Mouse (Mus musculus) heart, postnatal 0 days (tissue): ENCODE measurements at regions not wholly inside any gene's neighbourhood (a gene's known extent, or its start where the extent isn't known, plus 50 kb on each side); places are given as distances from the start of the nearest gene placed in this dataset.
A peak's percentile ranks its signal among the peaks of the same experiment; 100 is the strongest.

ENCODE experiments used
- ATAC-seq: fragments of 200-750 bp; cut with Nextera tagmentation; 2 replicates; pipeline ENCODE4 v1.8.0; 2017; ENCODE audit warnings: low read depth, moderate number of reproducible peaks, moderate library complexity; ENCODE audit not compliant: insufficient read depth
- DNase-seq: peaks from one replicate; pipeline ENCODE4 v3.0.0-alpha.2; 2016; ENCODE audit warnings: low spot score
- H3K27ac ChIP-seq: fragments of 300-500 bp; sonication (generic); 2 replicates; pipeline ENCODE4 v1.5.1; 2014; ENCODE audit warnings: low read depth, mild to moderate bottlenecking
- H3K27me3 ChIP-seq: fragments of 300-500 bp; sonication (generic); 2 replicates; pipeline ENCODE4 v1.6.1; 2014; ENCODE audit warnings: low read length, mixed read lengths; ENCODE audit not compliant: control insufficient read depth, insufficient read depth
- H3K36me3 ChIP-seq: fragments of 300-500 bp; sonication (generic); replicated peaks from 2 replicates; pipeline ENCODE4 v1.6.1; 2014; ENCODE audit warnings: low read length, mixed read lengths; ENCODE audit not compliant: control insufficient read depth, insufficient read depth
- H3K4me1 ChIP-seq: fragments of 300-500 bp; sonication (generic); 2 replicates; pipeline ENCODE4 v1.6.1; 2014; ENCODE audit warnings: antibody characterized with exemption; ENCODE audit not compliant: control insufficient read depth, insufficient read depth
- H3K4me2 ChIP-seq: fragments of 300-500 bp; sonication (generic); 2 replicates; pipeline ENCODE4 v1.6.1; 2014; ENCODE audit warnings: low read depth, mild to moderate bottlenecking, low read length, moderate library complexity
- H3K4me3 ChIP-seq: fragments of 300-500 bp; sonication (generic); 2 replicates; pipeline ENCODE4 v1.5.1; 2014; ENCODE audit warnings: low read depth, low read length
- H3K9ac ChIP-seq: fragments of 300-500 bp; sonication (generic); replicated peaks from 2 replicates; pipeline ENCODE4 v1.6.1; 2014; ENCODE audit warnings: low read depth, low read length, mixed read lengths
- H3K9me3 ChIP-seq: fragments of 300-500 bp; sonication (generic); replicated peaks from 2 replicates; pipeline ENCODE4 v1.6.1; 2016; ENCODE audit warnings: low read length; ENCODE audit not compliant: control insufficient read depth
- CTCF ChIP-seq: IDR thresholded peaks from 2 replicates; pipeline ENCODE4 v1.5.1; 2016; ENCODE audit warnings: antibody characterized with exemption, control low read depth, low read depth
- EP300 ChIP-seq: IDR thresholded peaks from 2 replicates; pipeline ENCODE4 v1.6.1; 2016; ENCODE audit warnings: antibody characterized with exemption, low read depth
- WGBS: fragments of 180-500 bp; shearing (Covaris S2); extraction: QIAGEN DNeasy Blood & Tissue Kit; methylation state at CpG from one replicate; pipeline ENCODE4 v1.1.7; 2014; 5-methylcytosine and 5-hydroxymethylcytosine counted together

- Histone ChIP-seq H3K4me2 (no peak overlapping the region), H3K4me3 (no peak overlapping the region), H3K27me3 (no peaks in the 10 kb centered on the region), H3K9me3 (no peaks in the 10 kb centered on the region), H3K9ac (no peak overlapping the region), H3K27ac (no peak overlapping the region), H3K36me3 (no peaks in the 10 kb centered on the region), H3K4me1 (no peaks in the 10 kb centered on the region)
- WGBS, result 58% methylated on average over 3 of the region's 3 CpGs
- TF ChIP-seq CTCF (no peak), EP300 (no peak)
- ATAC-seq (no peak), DNase-seq (no peak)
These were observed 466.2 kb downstream of the Pabpc4l start for GRCm38 (mm10) chr3:45981851-45982250.

DNA sequence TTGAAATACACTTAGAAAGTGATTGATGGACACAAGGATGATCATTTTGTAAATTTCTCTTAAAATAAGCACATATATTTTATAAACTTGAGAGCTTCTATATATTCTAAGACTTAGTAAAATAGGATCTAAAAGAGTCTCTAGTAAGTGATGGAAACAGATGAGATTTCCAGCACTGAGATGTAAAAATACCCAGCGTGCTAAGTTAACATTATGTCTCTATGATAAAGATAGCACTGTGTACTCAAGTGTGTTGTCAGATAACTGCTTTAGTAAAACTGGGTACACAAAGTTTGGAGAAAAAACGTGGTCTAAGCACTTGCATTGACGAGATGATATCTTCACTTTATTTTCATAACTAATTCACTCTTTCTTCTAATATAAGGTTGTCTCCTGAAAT lies 479.4 kb downstream of the Pabpc4l start:
- no peak for TF ChIP-seq CTCF
- no peak for TF ChIP-seq EP300
- Histone ChIP-seq H3K9me3 (no peaks in the 10 kb centered on the region), H3K4me3 (no peak overlapping the region), H3K4me2 (no peak overlapping the region), H3K36me3 (no peaks in the 10 kb centered on the region), H3K4me1 (no peaks in the 10 kb centered on the region), H3K27me3 (no peaks in the 10 kb centered on the region), H3K27ac (no peak overlapping the region), H3K9ac (no peak overlapping the region)
- WGBS, result 50% methylated on average over 3 of the region's 3 CpGs
- ATAC-seq (no peak), DNase-seq (no peak)

- Histone ChIP-seq H3K27ac (no peak overlapping the region), H3K4me1 (no peaks in the 10 kb centered on the region), H3K4me3 (no peak overlapping the region), H3K9me3 (no peaks in the 10 kb centered on the region), H3K9ac (no peak overlapping the region), H3K36me3 (no peaks in the 10 kb centered on the region), H3K27me3 (no peaks in the 10 kb centered on the region), H3K4me2 (no peak overlapping the region)
- TF ChIP-seq EP300 (no peak), CTCF (no peak)
- ATAC-seq (no peak), DNase-seq (no peak)
- 77% methylated on average over 1 of the region's 1 CpGs for WGBS
These were observed 513.6 kb downstream of the Pabpc4l start for GRCm38 (mm10) chr3:45934435-45934834.

GRCm38 (mm10) chr3:45924338-45924737 lies 523.7 kb downstream of the Pabpc4l start:
- Histone ChIP-seq H3K27me3 (no peaks in the 10 kb centered on the region), H3K4me3 (no peak overlapping the region), H3K27ac (no peak overlapping the region), H3K9me3 (no peaks in the 10 kb centered on the region), H3K36me3 (no peaks in the 10 kb centered on the region), H3K9ac (no peak overlapping the region), H3K4me2 (no peak overlapping the region), H3K4me1 (no peaks in the 10 kb centered on the region)
- TF ChIP-seq CTCF (0 out of 2 replicates have a peak, but pooled peaks have one; percentile 4), EP300 (no peak)
- ATAC-seq, result no peak
- WGBS, result 51% methylated on average over 1 of the region's 1 CpGs
- no peak for DNase-seq
